27 mouse cellular contexts compared by ENCODE assay signal in the genomic region with DNA sequence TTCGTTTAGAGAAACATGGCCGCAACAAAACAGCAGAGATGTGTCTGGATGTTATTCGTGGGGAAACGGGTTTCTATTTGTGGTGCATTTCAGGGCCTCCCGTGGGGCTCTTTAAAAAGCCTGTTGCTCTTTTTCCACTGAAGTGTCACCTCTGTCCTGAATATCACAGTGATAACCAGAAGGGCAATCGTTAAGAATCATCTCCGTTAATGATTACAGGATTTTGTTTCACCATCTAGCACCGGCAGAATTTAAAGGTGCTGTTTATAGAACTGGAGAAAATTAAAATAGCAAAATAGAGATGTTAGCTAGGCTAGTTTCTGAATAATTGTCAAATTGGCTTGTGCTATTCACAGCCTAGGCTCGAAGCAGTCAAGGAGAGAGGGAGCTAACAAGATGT.
"Had no signal": no experiment of that assay in that cellular context is flagged by ENCODE, and none has a peak within 500 bp of the region (broad histone marks: within the 10 kb centered on the region; RNA-seq: fewer than 3 reads in every experiment).

No protein-coding gene starts in this region.

- H3K4me2 ChIP-seq: embryonic facial prominence, embryonic 12.5 days; embryonic facial prominence, embryonic 13.5 days; embryonic facial prominence, embryonic 15.5 days; forebrain, embryonic 12.5 days; forebrain, embryonic 13.5 days; forebrain, embryonic 15.5 days had no signal

- ATAC-seq: forebrain, embryonic 13.5 days; forebrain, embryonic 14.5 days; forebrain, embryonic 15.5 days; forebrain, embryonic 16.5 days; forebrain, postnatal 0 days had no signal

- H3K9ac ChIP-seq: embryonic facial prominence, embryonic 12.5 days; embryonic facial prominence, embryonic 13.5 days; embryonic facial prominence, embryonic 15.5 days; forebrain, embryonic 12.5 days; forebrain, embryonic 13.5 days; forebrain, embryonic 15.5 days; forebrain, postnatal 0 days had no signal

- H3K9me3 ChIP-seq: embryonic facial prominence, embryonic 10.5 days; embryonic facial prominence, embryonic 12.5 days; embryonic facial prominence, embryonic 13.5 days; embryonic facial prominence, embryonic 15.5 days; forebrain, embryonic 10.5 days; forebrain, embryonic 12.5 days; forebrain, embryonic 13.5 days; forebrain, embryonic 15.5 days had no signal

- H3K36me3 ChIP-seq: embryonic facial prominence, embryonic 10.5 days; embryonic facial prominence, embryonic 12.5 days; embryonic facial prominence, embryonic 13.5 days; embryonic facial prominence, embryonic 15.5 days; forebrain, embryonic 10.5 days; forebrain, embryonic 12.5 days; forebrain, embryonic 15.5 days had no signal

- H3K4me1 ChIP-seq: embryonic facial prominence, embryonic 12.5 days had no signal

- H3K27ac ChIP-seq: embryonic facial prominence, embryonic 10.5 days; embryonic facial prominence, embryonic 12.5 days; embryonic facial prominence, embryonic 13.5 days; embryonic facial prominence, embryonic 15.5 days; forebrain, embryonic 10.5 days; forebrain, embryonic 12.5 days; forebrain, embryonic 13.5 days; forebrain, embryonic 15.5 days; gastrocnemius, adult 2 months; heart, adult 2 months had no signal

- DNase-seq: cerebellum, adult 8-10 months; cerebellum, adult 9-10 months; cerebellum, adult 9-11 months; cerebellum, postnatal 10 days; cerebellum, postnatal 14 days; cerebellum, postnatal 25 days; cerebellum, postnatal 36 days; embryo, embryonic 11 days; forebrain, postnatal 0 days; gastrocnemius, adult 2 months; gastrocnemius, postnatal 10 days; gastrocnemius, postnatal 14 days; gastrocnemius, postnatal 25 days; gastrocnemius, postnatal 36 days; heart, adult 18-20 months; heart, adult 2 months had no signal

- H3K4me3 ChIP-seq: embryonic facial prominence, embryonic 10.5 days; embryonic facial prominence, embryonic 12.5 days; embryonic facial prominence, embryonic 13.5 days; embryonic facial prominence, embryonic 15.5 days; erythroblast, embryonic 14.5 days; forebrain, embryonic 10.5 days; forebrain, embryonic 12.5 days; forebrain, embryonic 13.5 days; forebrain, embryonic 15.5 days; gastrocnemius, adult 2 months; heart, adult 2 months had no signal
